Mouse (Mus musculus): ENCODE data around the gene Hand2. TPM values are rescaled to one million over a fixed set of nuclear protein-coding genes. Genes with fewer than 3 reads are reported as not detected.

Gene Hand2
- total and polyA plus RNA-seq, 2 experiments from 2014 or later = 11.7 to 39.5 TPM

DNA sequence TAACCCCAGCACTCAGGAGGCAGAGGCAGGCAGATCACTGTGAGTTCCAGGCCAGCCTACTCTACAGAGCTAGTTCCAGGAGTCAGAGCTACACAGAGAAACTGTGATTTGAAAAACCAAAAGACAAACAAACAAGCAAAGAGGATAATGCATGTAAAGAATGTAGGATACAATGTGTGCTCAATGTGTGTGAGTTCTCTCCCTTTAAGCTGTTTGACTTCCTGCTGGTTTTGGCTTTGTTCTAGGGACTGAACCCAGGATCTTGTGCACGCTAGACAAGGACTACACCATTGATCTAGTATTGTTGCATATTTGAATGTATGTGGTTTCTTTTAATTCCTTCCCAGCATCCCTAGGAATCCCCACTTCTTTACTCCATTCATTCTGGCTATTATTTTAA is 14.3 kb upstream of the Hand2 start:
- 86% methylated on average over 1 of the region's 1 CpGs for WGBS
- peaks cover 25% of the 10 kb centered on the region; the same call in 1 of the 2 replicates for H3K36me3 ChIP-seq (replicated peaks; ENCODE audit: control insufficient read depth, insufficient read depth, low read length)
- H3K27me3 ChIP-seq (ENCODE audit: control insufficient read depth, insufficient read depth, low read length) = no peaks in the 10 kb centered on the region
- DNase-seq (ENCODE audit: low spot score) (no peak), ATAC-seq (ENCODE audit: insufficient read depth, low read depth) (no peak)
- H3K9ac ChIP-seq (replicated peaks; ENCODE audit: low read depth, low read length) = no peak overlapping the region
- H3K9me3 ChIP-seq (replicated peaks; ENCODE audit: control insufficient read depth, low read length) = no peaks in the 10 kb centered on the region
- H3K27ac ChIP-seq (ENCODE audit: low read depth) = no peak overlapping the region
- H3K4me3 ChIP-seq (ENCODE audit: low read depth, low read length) = no peak overlapping the region
- no peak for TF ChIP-seq CTCF (IDR thresholded peaks at IDR 0.05; ENCODE audit: low read depth)
- no peak for TF ChIP-seq EP300 (IDR thresholded peaks at IDR 0.05; ENCODE audit: low read depth)
- no peak overlapping the region for H3K4me2 ChIP-seq (ENCODE audit: low read depth, low read length)
- H3K4me1 ChIP-seq (ENCODE audit: control insufficient read depth, insufficient read depth) = no peaks in the 10 kb centered on the region; the same call in 1 of the 2 replicates

DNA sequence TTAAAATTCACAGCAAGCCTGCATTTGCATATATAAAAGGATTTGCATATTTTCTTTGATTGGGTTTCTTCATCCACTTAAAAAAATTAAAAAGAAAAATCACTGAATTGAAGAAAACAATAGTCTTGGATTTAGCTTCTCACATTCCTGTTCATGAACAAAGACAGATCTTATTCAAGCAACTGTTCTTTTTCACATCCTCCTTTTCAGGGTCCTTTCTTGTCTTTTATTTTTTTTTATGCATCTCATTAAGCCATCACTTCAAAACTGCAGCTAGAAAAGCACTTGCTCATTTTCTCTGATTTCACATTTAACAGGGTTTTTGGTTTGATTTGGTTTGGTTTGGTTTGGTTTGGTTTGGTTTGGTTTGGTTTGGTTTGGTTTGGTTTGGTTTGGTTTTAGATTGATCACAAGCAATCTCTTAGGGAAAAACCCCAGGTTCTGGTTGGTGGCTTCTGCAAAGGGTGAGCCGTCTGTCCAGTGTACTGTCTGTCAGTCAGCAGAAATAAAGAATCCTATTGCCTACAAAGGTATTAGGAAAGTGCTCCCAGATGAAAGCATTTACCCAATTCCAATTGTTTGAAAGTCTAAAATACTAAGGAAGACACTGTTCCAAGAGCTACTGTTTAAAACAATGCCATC is 10.8 kb upstream of the Hand2 start:
- ATAC-seq (ENCODE audit: insufficient read depth, low read depth) (no peak), DNase-seq (ENCODE audit: low spot score) (no peak)
- Histone ChIP-seq H3K4me3 (ENCODE audit: low read depth, low read length) (no peak overlapping the region), H3K9ac (replicated peaks; ENCODE audit: low read depth, low read length) (no peak overlapping the region), H3K4me2 (ENCODE audit: low read depth, low read length) (no peak overlapping the region), H3K9me3 (replicated peaks; ENCODE audit: control insufficient read depth, low read length) (no peaks in the 10 kb centered on the region), H3K4me1 (ENCODE audit: control insufficient read depth, insufficient read depth) (peaks cover 8% of the 10 kb centered on the region), H3K27ac (ENCODE audit: low read depth) (no peak overlapping the region), H3K36me3 (replicated peaks; ENCODE audit: control insufficient read depth, insufficient read depth, low read length) (peaks cover 20% of the 10 kb centered on the region; the same call in 1 of the 2 replicates), H3K27me3 (ENCODE audit: control insufficient read depth, insufficient read depth, low read length) (no peaks in the 10 kb centered on the region)
- 65% methylated on average over 1 of the region's 1 CpGs for WGBS
- TF ChIP-seq CTCF (IDR thresholded peaks at IDR 0.05; ENCODE audit: low read depth) (no peak), EP300 (IDR thresholded peaks at IDR 0.05; ENCODE audit: low read depth) (no peak)

DNA sequence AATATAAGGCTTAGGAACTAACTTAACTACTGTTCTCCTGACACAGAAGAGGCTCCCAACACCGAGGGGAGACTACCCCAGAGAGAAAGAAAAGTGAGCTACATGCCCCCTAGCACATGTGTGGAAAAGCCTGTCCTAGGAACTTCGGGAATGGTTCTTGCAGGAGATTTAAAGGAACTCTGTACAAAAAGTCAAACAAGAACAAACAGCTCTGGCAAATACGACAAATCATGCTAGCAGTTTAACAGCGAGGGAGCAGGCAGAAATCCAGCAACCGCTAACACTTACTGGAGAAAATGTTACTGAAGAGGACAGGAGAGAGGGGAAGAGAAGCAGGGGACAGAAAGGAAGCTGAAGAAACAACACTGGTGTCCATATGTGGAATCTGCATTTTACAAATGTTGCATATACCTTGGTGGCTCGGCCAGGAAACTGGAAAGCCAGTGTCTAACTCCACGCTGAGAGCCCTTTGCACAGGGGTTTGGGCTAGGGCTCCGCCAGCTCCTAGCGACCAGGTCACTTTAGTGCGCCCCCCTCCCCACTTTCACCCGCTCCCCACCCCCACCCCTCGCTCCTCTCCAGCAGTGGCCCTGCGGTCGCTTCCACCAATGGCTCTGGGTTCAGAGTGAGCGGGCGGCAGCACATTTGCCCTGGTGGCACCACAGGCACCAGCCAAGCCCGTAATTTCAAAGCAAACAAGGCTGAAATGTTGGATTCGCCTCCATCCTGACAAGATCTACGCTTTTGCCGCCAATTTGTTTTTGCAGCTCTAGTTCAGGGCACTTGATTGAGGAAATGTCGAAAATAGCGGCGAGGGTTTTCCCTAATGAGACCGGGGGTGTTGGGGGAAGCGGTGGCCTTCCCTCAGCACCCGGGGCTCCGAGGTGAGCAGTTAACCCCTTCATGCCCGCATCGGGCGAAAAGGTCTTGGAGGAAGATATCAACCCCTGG is 8.5 kb upstream of the Hand2 start:
- ATAC-seq (ENCODE audit: insufficient read depth, low read depth) (peak; percentile 44), DNase-seq (ENCODE audit: low spot score) (peak; percentile 55)
- no peaks in the 10 kb centered on the region for H3K36me3 ChIP-seq (replicated peaks; ENCODE audit: control insufficient read depth, insufficient read depth, low read length)
- TF ChIP-seq EP300 (IDR thresholded peaks at IDR 0.05; ENCODE audit: low read depth) (no peak), CTCF (IDR thresholded peaks at IDR 0.05; ENCODE audit: low read depth) (no peak)
- peak overlapping the region; percentile 94 for H3K27ac ChIP-seq (ENCODE audit: low read depth)
- peaks cover 12% of the 10 kb centered on the region for H3K4me1 ChIP-seq (ENCODE audit: control insufficient read depth, insufficient read depth)
- H3K9me3 ChIP-seq (replicated peaks; ENCODE audit: control insufficient read depth, low read length) = no peaks in the 10 kb centered on the region
- H3K27me3 ChIP-seq (ENCODE audit: control insufficient read depth, insufficient read depth, low read length) = no peaks in the 10 kb centered on the region
- H3K9ac ChIP-seq (replicated peaks; ENCODE audit: low read depth, low read length) = peak overlapping the region; percentile 88
- H3K4me3 ChIP-seq (ENCODE audit: low read depth, low read length) = peak overlapping the region; percentile 62
- H3K4me2 ChIP-seq (ENCODE audit: low read depth, low read length) = peak overlapping the region; percentile 97
- WGBS = under 1% methylated on average over 29 of the region's 30 CpGs

DNA sequence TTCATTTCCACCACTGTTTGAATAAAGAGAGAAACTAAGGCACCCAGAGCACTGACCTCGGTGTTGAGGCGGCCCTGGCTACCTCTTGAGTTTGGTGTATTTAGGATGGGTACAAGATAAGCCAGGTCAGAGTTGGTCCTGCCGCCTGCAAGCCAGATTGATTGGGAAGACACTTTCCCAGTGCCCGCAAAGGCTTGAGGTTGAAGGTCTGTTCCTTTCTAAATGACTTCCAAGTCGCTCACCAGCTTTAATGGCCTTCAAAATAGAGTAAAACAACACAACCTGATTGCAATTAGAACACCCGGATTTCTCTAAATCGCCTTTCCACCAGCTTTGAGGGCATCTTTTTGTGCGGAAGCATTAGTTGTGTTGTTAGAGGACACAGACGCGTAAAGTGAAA is 7.2 kb upstream of the Hand2 start:
- TF ChIP-seq EP300 (IDR thresholded peaks at IDR 0.05; ENCODE audit: low read depth) = no peak
- TF ChIP-seq CTCF (IDR thresholded peaks at IDR 0.05; ENCODE audit: low read depth) = no peak
- ATAC-seq (ENCODE audit: insufficient read depth, low read depth) = no peak
- Histone ChIP-seq H3K4me1 (ENCODE audit: control insufficient read depth, insufficient read depth) (peaks cover 12% of the 10 kb centered on the region), H3K27me3 (ENCODE audit: control insufficient read depth, insufficient read depth, low read length) (no peaks in the 10 kb centered on the region), H3K4me2 (ENCODE audit: low read depth, low read length) (peak overlapping the region; percentile 97), H3K9ac (replicated peaks; ENCODE audit: low read depth, low read length) (peak overlapping the region; percentile 45), H3K27ac (ENCODE audit: low read depth) (peak overlapping the region; percentile 89), H3K9me3 (replicated peaks; ENCODE audit: control insufficient read depth, low read length) (no peaks in the 10 kb centered on the region), H3K36me3 (replicated peaks; ENCODE audit: control insufficient read depth, insufficient read depth, low read length) (no peaks in the 10 kb centered on the region), H3K4me3 (ENCODE audit: low read depth, low read length) (peak overlapping the region; percentile 26)
- WGBS = 19% methylated on average over 10 of the region's 10 CpGs
- peak; percentile 31 for DNase-seq (ENCODE audit: low spot score)

DNA sequence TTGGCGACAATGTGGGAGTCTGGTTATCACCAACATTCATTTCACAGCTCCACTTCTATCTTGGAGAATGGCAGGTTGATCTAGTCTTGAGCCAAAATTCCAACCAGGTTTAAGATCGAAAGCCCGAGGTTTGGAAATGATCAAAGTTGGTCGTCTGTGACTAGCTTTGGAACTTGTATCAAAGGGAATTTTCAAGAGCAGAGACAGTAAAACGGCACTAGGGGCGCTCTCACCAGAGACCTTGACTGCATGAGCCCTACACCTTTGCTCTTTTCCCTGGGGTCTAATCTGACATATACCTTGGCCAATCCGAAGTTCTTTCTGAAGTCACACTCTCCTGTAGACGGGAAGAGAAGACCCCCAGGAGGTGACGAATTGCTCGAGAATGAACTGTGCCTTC is 6.6 kb upstream of the Hand2 start:
- Histone ChIP-seq H3K9me3 (replicated peaks; ENCODE audit: control insufficient read depth, low read length) (no peaks in the 10 kb centered on the region), H3K4me1 (ENCODE audit: control insufficient read depth, insufficient read depth) (peaks cover 12% of the 10 kb centered on the region), H3K27ac (ENCODE audit: low read depth) (peak overlapping the region; percentile 89), H3K4me3 (ENCODE audit: low read depth, low read length) (peak overlapping the region; percentile 26), H3K4me2 (ENCODE audit: low read depth, low read length) (peak overlapping the region; percentile 97), H3K9ac (replicated peaks; ENCODE audit: low read depth, low read length) (peak overlapping the region; percentile 45), H3K36me3 (replicated peaks; ENCODE audit: control insufficient read depth, insufficient read depth, low read length) (no peaks in the 10 kb centered on the region), H3K27me3 (ENCODE audit: control insufficient read depth, insufficient read depth, low read length) (no peaks in the 10 kb centered on the region)
- TF ChIP-seq EP300 (IDR thresholded peaks at IDR 0.05; ENCODE audit: low read depth) (no peak), CTCF (IDR thresholded peaks at IDR 0.05; ENCODE audit: low read depth) (peak; percentile 53)
- WGBS = 8% methylated on average over 10 of the region's 10 CpGs
- ATAC-seq (ENCODE audit: insufficient read depth, low read depth) (peak; percentile 50; the same call in 1 of the 2 replicates), DNase-seq (ENCODE audit: low spot score) (peak; percentile 86)
